Mouse (Mus musculus): ENCODE results near the gene Prokr2. TPM values are rescaled to one million over a fixed set of nuclear protein-coding genes. Genes with fewer than 3 reads are reported as not detected.
A peak's percentile ranks its signal among the peaks of the same experiment; 100 is the strongest.
"Not testable (repeated sequence)": the region's sequence is repeated elsewhere in the genome, so short reads cannot be mapped to it uniquely, and the experiment has no call there.

Gene Prokr2
- total RNA-seq, 2 experiments from 2014 or later, result 15.3 to 20.3 TPM

GRCm38 (mm10) chr2:132343846-132344245 is 41.4 kb downstream of the Prokr2 start:
- intact Hi-C loops (cut with DNase I), result no loop called here
- DNase-seq, result no peak

- DNase-seq, result no peak
Observed at GRCm38 (mm10) chr2:132341293-132341692, 44.0 kb downstream of the Prokr2 start.

GRCm38 (mm10) chr2:132340350-132340749 is 44.9 kb downstream of the Prokr2 start:
- no peak for DNase-seq
- intact Hi-C loops (cut with DNase I), result no loop called here

More at GRCm38 (mm10) chr2:132341293-132341692, 44.0 kb downstream of the Prokr2 start:
- intact Hi-C loops (cut with DNase I), result no loop called here

- intact Hi-C loops (cut with DNase I), result no loop called here
- DNase-seq, result no peak
Observed at GRCm38 (mm10) chr2:132337202-132337601, 48.0 kb downstream of the Prokr2 start.

- intact Hi-C loops (cut with DNase I), result no loop called here
- peak; percentile 24 for DNase-seq
Observed at GRCm38 (mm10) chr2:132323541-132323940, 61.7 kb downstream of the Prokr2 start.

- no peak for DNase-seq
- intact Hi-C loops (cut with DNase I), result no loop called here
Observed at GRCm38 (mm10) chr2:132320516-132320915, 64.7 kb downstream of the Prokr2 start.

GRCm38 (mm10) chr2:132317178-132317577 is 68.1 kb downstream of the Prokr2 start:
- intact Hi-C loops (cut with DNase I), result loop anchor here (2.0 kb wide), 1 partner anchor 168 kb away; no protein-coding TSS in a partner anchor

GRCm38 (mm10) chr2:132316041-132316808 is 69.0 kb downstream of the Prokr2 start:
- DNase-seq, result peak; percentile 67
- intact Hi-C loops (cut with DNase I), result loop anchor here (2.0 kb wide), 1 partner anchor 169 kb away; no protein-coding TSS in a partner anchor

More at GRCm38 (mm10) chr2:132317178-132317577, 68.1 kb downstream of the Prokr2 start:
- no peak for DNase-seq

- intact Hi-C loops (cut with DNase I), result not testable (repeated sequence)
Observed at GRCm38 (mm10) chr2:132314057-132314456, 71.2 kb downstream of the Prokr2 start.

GRCm38 (mm10) chr2:132313568-132313967 is 71.7 kb downstream of the Prokr2 start:
- intact Hi-C loops (cut with DNase I), result no loop called here
- no peak for DNase-seq

More at GRCm38 (mm10) chr2:132314057-132314456, 71.2 kb downstream of the Prokr2 start:
- DNase-seq, result not testable (repeated sequence)

- intact Hi-C loops (cut with DNase I), result no loop called here
- DNase-seq, result no peak
Observed at GRCm38 (mm10) chr2:132312616-132313015, 72.6 kb downstream of the Prokr2 start.

- intact Hi-C loops (cut with DNase I), result no loop called here
- DNase-seq, result no peak
Observed at GRCm38 (mm10) chr2:132309398-132309930, 75.8 kb downstream of the Prokr2 start.

GRCm38 (mm10) chr2:132308829-132309228 is 76.4 kb downstream of the Prokr2 start:
- intact Hi-C loops (cut with DNase I), result no loop called here
- DNase-seq, result no peak

GRCm38 (mm10) chr2:132307213-132307843 is 77.9 kb downstream of the Prokr2 start:
- intact Hi-C loops (cut with DNase I), result no loop called here
- no peak for DNase-seq

GRCm38 (mm10) chr2:132305988-132306387 is 79.3 kb downstream of the Prokr2 start:
- intact Hi-C loops (cut with DNase I), result no loop called here
- DNase-seq, result no peak

- intact Hi-C loops (cut with DNase I), result no loop called here
- no peak for DNase-seq
Observed at GRCm38 (mm10) chr2:132305165-132305564, 80.1 kb downstream of the Prokr2 start.

GRCm38 (mm10) chr2:132301436-132301835 is 83.8 kb downstream of the Prokr2 start:
- no peak for DNase-seq
- intact Hi-C loops (cut with DNase I), result no loop called here

- intact Hi-C loops (cut with DNase I), result no loop called here
- no peak for DNase-seq
Observed at GRCm38 (mm10) chr2:132298250-132298649, 87.0 kb downstream of the Prokr2 start.

- intact Hi-C loops (cut with DNase I), result no loop called here
- no peak for DNase-seq
Observed at GRCm38 (mm10) chr2:132293694-132294450, 91.4 kb downstream of the Prokr2 start.

- intact Hi-C loops (cut with DNase I), result no loop called here
- no peak for DNase-seq
Observed at GRCm38 (mm10) chr2:132292083-132292482, 93.2 kb downstream of the Prokr2 start.

- DNase-seq, result no peak
- intact Hi-C loops (cut with DNase I), result no loop called here
Observed at GRCm38 (mm10) chr2:132291265-132291664, 94.0 kb downstream of the Prokr2 start.

All from left cerebral cortex, postnatal 4 days (tissue).